Mouse (Mus musculus) retina, adult 2 months (tissue): ENCODE results near the gene Unkl.
"Not testable (repeated sequence)": the region's sequence is repeated elsewhere in the genome, so short reads cannot be mapped to it uniquely, and the experiment has no call there.

Source experiments
- DNase-seq: peaks from one replicate; pipeline ENCODE4 v3.0.0-alpha.2; 2012; ENCODE audit warnings: low read depth, low spot score

Gene Unkl

DNA sequence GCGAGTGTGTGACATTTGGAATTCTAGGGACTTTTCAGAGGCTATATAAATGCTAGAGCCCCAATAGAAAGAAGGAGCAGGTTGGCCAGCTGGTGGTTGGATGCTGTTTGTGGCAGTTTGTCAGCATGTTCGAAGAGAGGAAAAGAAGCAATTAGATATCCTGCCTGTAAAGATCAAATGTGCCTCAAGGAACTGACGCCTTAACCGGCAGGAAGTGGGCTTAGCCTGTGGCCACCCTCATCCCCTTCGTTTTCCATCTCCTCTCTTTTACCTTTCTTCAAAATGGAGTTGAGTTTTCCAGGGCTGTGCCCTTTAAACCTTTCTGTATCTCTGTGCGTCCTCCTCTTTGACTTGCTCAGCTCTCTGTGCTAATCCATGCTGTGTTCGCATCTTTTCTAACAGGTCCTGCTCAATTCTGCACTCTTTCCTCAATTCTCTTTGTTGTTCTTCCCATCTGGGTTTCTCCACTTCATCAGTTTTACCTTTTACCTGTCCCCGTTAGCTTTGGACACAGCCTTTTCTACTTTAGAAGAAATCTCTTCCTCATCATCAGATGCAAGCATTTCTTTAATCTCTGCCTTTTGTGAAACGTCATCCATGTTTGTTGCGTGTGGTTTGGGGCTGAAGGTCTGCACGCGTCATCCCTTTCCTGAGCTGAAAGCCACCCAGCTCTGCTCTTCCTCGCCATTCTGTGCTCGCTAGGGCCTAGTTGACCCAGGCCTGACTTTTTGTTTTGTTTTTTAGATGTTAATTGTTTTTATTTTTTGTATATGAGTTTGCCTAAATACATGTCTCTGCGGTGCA, 31.5 kb downstream of the Unkl start:
- DNase-seq, result no peak

DNA sequence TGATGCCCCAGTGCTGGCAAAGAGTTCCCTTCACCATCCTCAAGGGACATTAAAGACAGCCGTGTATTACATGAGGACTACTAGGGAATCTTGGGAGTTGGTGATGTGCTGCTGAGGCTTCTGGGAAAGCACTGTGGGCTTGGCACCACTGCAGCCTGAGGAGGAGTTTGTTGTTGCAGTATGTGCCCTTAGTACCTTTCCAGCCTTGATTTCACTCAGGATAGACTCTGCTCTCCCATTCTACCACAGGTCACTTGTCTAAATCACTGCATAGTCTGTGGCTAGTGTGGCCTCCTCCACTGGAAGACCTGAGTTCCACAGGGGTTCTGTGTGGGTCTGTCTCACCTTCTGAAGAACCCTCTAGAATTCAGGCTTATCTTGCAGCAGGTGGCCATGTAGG, 32.5 kb downstream of the Unkl start:
- DNase-seq, result no peak

GRCm38 (mm10) chr17:25221821-25222503, 33.8 kb downstream of the Unkl start:
- peak; percentile 20 for DNase-seq

- not testable (repeated sequence) for DNase-seq
Measured at GRCm38 (mm10) chr17:25222504-25222940, 34.3 kb downstream of the Unkl start.

GRCm38 (mm10) chr17:25222951-25223601, 34.9 kb downstream of the Unkl start:
- DNase-seq, result no peak

DNA sequence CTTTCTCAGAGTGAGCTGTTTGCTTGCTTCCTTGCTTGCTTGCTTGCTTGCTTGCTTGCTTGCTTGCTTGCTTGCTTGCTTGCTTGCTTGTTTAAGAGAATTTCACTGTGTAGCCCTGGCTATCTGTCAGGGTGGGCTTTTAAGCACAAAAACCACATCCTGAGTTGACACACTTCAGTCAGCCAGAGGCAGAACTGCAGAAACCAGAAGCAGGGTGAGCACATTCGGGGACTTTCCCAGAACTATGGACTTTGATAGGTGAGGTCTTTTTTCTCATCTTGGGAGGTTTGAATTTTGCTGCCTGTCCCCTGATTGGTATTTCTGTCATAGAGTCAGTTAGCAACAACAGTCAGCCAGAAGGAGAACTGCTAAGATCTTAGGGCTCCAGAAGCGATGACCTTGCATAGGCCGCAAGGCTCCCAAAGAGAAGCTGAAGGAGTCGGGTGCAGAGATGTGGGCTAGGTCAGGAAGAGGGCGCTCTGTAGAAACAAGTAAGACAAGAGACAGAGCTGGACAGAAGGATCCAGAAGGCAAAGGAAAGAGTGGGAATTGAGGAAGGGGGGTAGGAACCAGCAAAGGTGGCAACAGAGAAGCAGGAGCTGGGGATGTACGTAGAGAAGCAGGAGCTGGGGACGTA, 36.5 kb downstream of the Unkl start:
- no peak for DNase-seq

DNA sequence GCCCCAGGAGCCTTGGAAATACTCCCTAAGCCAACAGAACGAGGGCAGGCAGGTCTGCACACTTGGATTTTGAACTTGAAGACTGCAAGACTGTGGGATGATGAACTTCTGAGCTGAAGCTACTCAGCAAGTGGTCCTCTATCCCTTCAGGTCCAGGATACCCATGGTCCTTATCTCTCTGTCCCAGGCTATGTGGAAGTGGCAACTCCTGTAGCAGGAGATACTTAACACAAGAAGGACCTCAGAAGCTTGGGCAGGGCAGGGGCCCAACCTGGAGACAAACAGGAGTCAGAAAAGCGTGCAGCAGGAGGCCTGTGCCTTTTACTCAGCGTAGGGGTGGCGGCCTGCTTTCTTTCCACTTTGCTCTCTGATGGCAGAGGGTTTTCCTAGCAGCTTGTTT, 37.5 kb downstream of the Unkl start:
- DNase-seq, result no peak

- DNase-seq, result no peak
Measured at GRCm38 (mm10) chr17:25227991-25228390, 39.8 kb downstream of the Unkl start.

GRCm38 (mm10) chr17:25230014-25230655, 41.9 kb downstream of the Unkl start:
- not testable (repeated sequence) for DNase-seq

DNA sequence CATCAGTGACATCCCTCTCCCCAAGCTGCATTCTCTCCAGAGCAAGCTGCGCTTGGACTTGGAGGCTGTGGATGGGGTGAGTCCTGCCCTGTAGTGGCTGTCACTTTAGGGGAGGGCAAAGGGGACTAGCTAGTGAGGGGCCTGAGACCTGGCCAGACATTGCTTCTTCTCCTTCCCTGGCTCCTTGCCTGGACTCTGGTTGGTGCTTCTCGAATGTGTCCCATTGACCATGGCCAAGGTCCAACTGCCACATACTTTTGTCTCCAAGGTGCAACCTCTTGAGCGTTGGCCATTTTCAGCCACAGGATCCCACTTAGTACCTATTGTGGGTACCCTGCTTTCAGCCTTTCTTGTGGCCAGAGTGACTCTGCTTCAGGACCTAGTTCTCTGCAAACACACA, 42.5 kb downstream of the Unkl start:
- no peak for DNase-seq

DNA sequence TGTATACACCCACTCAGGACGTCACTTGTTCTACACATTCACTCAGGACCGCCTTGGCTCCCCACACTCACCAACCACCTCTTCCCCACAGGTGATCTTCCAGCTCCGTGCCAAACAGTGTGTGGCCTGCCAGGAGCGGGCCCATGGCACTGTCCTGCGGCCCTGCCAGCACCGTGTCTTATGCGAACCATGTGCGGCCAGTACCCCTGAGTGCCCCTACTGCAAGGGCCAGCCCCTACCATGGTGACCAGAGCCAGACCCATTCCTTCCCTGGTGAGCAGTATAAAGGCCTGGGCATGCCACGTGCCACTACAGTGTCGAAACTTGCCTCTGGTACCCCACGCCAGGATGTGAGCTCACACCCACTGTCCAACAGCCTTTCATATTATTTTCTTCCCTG, 43.4 kb downstream of the Unkl start:
- not testable (repeated sequence) for DNase-seq

- DNase-seq, result no peak
Measured at GRCm38 (mm10) chr17:25235635-25236034, 47.4 kb downstream of the Unkl start.

DNA sequence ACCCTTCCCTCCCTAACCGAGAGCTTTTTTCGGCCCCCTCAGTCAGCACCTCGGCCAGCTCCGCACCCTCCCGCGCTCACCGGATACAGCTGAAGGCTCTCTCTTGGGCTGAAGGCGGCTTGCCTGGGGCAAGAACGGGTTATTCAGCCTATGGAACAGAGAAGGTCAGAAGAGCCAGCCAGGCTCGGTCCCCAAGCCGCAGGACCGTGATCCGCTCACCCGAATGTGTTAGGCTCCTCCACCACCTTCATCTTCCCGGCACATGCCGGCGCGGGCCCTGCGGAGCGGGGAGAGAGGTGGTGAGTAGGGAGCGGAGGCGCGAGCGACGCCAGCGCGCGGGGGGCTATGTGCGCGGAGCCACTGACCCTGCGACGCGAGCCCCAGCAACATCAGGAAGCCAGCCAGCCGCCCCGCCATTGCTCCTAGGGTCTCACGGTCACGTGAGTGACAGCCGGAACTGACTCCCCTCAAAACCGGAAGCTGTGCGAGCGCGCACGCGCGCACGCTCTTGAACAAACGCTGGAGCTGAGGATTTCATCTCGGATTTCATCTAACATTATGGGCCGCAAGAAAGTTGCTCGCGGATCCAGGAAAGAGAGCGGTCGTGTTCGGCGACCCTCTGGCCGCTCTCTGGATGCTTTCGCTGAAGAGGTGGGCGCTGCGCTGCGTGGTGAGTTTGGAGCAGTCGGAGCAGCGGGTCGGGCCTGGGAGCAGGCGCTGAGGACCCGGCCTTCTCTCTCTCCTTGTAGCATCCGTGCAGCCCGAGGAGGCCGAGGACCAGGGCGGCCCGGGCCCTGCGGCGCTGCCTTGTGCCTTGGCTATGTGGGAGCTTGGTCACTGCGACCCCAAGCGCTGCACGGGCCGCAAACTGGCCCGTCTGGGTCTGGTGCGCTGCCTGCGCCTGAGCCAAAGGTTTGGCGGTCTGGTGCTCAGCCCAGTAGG, 51.8 kb downstream of the Unkl start, which contains the start of the genes Gnptg and Tsr3:
Gene Gnptg, minus strand, starts transcription at position 430 of the 942 bp plus-strand sequence.
Gene Tsr3, plus strand, starts transcription at position 476 of the 942 bp plus-strand sequence.
- DNase-seq, result peak; percentile 75

GRCm38 (mm10) chr17:25243131-25243780, 55.1 kb downstream of the Unkl start:
- no peak for DNase-seq

GRCm38 (mm10) chr17:25244239-25244638, 56.0 kb downstream of the Unkl start:
- no peak for DNase-seq

- no peak for DNase-seq
Measured at GRCm38 (mm10) chr17:25248033-25248750, 60.0 kb downstream of the Unkl start.

- no peak for DNase-seq
Measured at GRCm38 (mm10) chr17:25250181-25250835, 62.1 kb downstream of the Unkl start.

DNA sequence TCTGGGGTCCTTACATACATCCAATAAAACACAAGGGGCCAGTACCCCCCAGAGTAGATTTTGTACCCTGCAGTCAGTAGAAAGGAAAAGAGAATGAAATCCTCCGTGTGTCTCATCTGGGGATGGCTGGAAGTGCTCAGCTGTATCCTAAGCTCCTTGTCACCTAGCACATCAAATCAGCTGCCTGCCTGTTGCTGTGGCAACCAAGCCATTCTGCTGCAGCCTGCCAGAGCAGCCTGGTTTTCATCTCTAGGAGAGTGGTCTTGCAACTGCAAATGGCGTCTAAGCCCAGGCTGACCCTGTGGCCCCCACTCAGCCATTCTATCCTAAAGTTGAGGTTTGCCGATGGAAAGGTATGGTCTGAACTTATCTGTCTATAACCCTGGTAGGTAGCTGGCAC, 64.4 kb downstream of the Unkl start:
- DNase-seq, result no peak
